Mouse (Mus musculus): ENCODE measurements around the gene AI837181.

DNA sequence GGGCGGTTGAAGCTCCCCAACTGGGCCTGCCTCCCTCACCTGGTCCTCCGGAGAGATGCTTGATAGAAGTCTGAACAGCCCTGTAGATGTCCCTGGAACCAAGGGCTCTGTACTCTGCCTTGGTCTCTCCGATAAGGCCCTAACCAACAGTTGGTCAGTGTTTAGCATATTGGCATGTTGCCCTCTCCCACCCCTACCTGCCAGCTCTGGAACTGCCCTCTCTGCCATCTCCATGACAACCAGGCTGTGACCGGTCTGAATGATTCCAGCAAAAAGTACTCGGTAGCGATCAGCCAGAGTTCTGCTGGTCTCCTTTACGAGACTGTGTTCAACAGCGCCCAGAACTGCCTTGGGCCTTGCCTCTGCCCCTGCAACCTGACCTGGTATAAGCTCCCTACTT lies 22.7 kb upstream of the AI837181 start, which contains the start of gene Tsga10ip:
- no peak for TF ChIP-seq CTCF (IDR thresholded peaks at IDR 0.05; ENCODE audit: low read depth)
- TF ChIP-seq EP300 (IDR thresholded peaks at IDR 0.05; ENCODE audit: low read depth) = no peak
